Mouse (Mus musculus) heart, adult 18-20 months (tissue): ENCODE measurements around the gene Hoxb3. TPM values are rescaled to one million over a fixed set of nuclear protein-coding genes. Genes with fewer than 3 reads are reported as not detected.
A peak's percentile ranks its signal among the peaks of the same experiment; 100 is the strongest.

ENCODE experiments used
- DNase-seq, 2 experiments: peaks; one replicate each; pipeline ENCODE4 v3.0.0; 2021 to 2022; ENCODE audit warnings: mixed read lengths in 1 of 2
- total RNA-seq, 2 experiments: library from RNA; stranded (reverse); gene quantifications; 2 replicates each; pipeline ENCODE4 v1.2.3; 2021

Hoxb3 gene
- total RNA-seq, 2 experiments from 2014 or later, result 0.12 to 0.57 TPM

DNA sequence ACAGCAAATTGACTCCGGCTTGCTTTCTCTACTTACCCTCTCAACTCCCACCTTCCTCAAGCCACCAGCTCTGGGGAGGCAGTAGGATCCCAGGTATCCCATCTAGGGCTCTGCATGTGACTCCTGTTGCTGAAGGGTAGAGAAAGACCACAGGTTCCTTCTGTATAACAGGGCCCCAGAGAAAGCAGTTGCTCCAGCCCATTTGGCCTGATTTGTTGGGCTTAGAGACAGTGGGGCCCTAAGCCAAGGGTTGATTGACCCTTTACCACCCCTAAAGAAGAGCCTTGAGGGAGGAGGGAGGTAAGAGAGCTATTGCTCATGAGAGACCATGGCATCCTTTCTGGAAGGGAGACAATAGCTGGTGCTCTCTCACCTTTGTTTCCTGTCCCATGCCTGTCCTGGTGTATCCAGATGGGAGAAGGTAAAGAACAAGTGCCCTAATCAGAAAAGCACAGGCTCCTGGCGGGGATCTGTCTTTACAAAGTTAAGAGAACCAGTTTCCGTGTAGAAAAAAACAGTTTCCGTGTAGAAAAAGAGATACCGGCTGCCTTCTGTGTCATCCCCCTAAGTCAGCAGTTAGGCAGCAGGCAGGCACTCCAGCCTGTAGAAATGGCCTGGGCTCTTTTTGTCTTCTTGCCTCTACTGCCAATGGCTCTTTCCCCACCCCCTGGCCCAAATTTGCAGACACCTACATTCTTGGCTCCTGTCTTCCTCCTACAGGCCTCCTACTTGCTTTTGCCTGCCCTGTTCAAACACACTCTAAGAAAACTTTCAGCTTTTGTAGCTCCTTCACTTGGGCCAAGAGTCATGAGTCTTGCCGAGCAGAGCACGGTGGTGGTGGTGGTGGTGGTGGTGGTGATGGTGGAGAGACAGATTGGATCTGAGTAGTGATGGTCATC, 16.1 kb downstream of the Hoxb3 start:
- no peak for DNase-seq

DNA sequence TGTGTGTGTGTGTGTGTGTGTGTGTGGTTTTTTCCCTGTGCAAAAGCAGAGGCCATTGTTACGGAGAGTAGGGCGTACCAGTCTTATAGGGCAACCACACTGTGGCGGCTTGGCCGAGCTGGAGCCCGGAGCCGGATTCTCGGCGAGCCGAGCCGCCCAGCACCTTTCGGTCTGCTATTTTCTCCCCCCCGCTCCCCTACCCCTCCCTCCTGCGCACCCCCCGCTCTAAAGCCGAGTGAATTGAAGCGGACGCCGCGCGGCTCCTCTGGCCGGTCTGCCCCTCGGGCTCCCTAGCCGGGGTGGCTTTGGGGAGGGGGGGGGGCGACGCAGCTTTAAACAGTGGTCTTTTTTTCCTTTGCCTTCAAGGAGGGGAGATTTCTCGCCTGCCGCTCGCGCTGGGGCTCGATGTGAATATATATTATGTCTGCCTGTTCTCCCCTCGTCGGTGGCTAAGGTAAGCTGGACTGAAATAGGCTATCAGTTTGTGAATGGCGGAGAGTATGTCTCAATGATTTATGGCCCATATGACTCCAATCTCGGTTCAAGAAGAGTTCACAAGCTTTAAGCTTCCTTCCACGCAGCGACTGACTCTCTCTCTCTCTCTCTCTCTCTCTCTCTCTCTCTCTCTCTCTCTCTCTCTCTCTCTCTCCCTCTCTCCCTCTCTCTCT, 17.7 kb downstream of the Hoxb3 start:
- no peak for DNase-seq

DNA sequence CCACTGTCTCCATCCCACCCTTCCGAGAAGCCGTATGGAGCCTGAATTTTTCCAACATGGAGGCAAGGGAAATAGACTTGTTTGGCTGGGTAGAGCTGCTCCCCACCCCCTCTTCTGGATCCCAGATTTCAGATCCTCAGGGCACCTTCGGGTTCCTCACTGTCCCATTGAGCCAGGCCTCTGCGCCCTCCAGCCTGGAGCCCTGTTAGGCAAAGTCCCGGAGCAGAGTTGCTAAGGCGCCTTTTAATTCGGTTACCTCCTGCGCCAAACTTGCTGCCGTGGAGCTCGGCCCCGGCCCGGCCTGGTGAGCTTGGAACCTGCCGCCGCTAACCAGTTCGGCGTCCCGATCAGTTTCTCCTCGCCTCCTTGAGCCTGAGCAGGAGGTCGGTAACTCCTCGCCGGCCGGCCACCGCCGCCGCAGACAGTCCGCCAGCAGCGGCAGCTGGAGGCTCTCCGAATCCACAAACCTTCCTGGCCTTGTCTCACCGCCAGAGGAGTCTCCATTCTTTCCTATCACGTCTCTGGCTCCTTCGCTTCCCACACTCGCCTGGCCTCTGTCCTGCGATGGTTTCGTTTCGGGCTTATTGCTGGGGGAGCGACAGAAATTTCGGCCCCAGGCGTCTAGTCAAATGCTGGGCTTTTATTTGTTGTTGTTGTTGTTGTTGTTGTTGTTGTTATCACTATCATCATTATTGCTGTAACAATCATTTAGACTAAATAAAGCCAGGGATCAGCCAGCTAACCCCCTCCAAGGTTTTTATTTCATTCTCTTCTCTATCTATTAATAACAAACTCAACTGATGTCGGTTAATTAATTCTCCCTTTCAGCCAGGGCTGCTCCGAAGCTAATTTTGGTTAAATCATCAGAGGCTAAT, 18.8 kb downstream of the Hoxb3 start:
- DNase-seq, result peak; percentile 53 to 61

DNA sequence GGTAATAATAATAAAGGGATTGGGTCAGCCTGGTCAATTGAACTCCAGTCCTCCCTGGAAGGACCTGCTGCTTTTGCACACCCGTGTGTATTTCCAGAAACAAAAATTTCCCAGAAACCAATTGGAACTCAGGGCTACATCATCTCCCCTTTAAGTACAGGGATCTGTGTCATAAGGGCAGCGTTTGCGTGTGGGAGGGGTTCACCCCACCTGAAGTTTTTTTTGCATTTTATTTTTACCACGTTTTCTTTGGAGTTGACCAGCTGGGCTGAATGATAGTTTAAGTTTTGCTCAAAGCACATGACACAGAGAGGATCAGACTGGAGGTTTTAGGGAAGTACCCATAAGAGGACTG, 19.4 kb downstream of the Hoxb3 start:
- DNase-seq, result no peak

DNA sequence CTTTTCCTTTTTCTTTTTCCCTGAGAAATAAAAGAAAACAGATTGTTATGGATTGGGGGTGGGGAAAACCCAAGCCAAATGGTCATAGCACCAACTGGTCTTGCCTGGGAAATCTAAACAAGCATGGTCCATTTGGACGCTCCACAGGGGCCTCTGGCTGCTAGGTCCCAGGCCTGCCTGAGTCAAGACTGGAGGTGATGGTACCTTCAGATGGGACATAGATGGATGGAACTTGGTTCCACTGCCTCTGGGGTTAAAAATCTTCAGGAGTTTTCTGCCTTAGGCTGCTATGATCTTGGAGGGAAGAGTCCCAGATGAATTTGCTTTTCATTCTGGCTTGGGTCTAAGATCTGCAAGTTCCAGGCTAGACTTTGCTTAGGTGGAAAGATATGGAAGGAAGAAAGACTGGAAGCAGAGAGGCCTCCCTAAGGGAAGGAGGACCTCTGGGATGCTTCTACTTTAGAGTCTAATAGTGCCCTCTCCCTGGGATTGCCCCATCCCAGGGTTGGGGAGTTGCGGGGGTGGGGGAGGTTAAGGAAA, 20.1 kb downstream of the Hoxb3 start:
- DNase-seq, result no peak

DNA sequence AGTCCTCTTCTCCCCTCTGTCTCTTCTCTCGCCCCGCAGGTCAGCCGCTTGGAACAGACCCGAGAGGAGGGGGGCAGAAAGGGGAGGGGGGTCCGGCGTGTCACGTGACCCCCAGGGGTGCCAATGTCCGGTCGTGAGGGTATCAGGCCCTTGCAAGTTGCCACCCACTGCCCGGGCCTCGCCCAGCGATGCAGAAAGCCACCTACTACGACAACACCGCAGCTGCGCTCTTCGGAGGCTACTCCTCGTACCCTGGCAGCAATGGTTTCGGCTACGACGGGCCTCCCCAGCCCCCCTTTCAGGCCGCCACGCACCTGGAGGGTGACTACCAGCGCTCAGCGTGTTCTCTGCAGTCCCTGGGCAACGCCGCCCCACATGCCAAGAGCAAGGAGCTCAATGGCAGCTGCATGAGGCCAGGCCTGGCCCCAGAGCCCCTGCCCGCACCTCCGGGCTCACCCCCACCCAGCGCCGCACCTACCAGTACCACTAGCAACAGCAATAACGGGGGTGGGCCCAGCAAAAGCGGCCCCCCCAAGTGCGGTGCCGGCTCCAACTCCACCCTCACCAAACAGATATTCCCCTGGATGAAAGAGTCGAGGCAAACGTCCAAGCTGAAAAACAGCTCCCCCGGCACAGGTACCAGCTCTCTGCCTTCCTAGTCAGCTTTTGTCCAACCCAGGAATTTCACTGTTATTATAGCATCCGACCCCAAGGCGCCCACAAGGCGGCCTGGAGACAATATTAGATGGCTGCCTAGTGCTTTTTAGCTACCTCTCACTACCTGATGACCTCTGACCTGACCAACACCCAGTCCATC, 21.1 kb downstream of the Hoxb3 start:
- DNase-seq, result no peak

DNA sequence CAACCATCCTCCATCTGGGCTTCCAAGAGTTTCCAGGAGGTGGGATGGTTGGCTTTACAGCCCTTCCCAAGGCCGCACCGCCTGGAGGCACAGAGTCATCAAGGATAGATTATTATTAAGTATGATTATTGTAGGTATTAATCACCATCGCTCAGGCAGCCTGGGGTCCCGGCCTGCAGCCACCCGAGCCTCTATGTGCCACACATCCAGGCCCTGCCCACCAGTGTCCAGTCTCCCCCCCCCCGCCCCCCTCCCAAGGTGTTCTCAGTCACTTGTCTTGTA, 21.7 kb downstream of the Hoxb3 start:
- DNase-seq, result no peak

DNA sequence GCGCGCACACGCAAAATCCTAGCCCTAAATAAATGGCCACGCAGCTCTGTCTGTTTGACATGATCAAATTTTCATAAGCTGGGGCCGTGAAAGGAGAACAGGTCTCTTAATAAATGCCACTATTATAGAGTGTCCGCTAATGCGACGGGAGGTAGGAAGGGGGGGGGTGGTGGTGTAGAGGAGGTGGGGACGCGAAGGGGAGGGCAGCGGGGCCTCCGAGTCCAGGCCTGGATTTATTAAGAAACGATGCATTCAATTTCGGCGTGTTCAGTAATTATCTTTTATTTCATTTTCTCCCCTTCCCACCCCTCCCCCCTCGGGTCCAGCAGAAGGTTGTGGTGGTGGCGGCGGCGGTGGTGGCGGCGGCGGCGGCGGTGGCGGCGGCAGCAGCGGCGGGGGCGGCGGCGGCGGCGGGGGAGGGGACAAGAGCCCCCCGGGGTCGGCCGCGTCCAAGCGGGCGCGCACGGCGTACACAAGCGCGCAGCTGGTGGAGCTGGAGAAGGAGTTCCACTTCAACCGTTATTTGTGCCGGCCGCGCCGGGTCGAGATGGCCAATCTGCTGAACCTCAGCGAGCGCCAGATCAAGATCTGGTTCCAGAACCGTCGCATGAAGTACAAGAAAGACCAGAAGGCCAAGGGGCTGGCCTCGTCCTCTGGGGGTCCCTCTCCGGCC, 22.2 kb downstream of the Hoxb3 start:
- DNase-seq, result no peak

DNA sequence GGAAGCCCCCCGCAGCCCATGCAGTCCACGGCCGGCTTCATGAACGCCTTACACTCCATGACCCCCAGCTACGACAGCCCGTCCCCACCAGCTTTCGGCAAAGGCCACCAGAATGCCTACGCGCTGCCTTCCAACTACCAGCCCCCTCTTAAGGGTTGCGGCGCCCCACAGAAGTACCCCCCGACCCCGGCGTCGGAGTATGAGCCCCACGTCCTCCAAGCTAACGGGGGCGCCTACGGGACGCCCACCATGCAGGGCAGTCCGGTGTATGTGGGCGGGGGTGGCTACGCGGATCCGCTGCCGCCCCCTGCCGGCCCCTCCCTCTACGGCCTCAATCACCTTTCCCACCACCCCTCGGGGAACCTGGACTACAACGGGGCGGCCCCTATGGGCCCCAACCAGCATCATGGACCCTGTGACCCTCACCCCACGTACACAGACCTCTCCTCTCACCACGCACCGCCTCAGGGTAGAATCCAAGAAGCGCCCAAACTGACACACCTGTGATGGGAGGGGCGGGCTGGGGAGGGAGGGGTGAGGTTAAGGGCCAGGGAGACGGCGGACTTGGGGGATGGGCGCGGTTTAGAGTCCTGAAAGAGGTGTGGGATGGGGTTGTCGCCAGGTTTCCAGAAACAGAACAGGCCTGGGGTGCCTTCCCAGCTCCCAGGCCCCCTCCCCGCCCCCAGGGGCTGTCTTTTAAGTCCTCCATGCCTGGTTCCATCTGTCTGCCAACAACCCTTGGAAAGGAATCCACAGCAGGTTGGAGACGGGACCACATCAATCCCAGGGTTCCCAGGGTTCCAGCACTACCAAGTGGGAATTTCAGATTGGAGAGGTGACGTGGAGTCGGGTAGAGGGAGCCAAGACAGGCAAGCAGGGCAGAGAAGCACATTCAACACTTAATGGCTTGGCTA, 23.0 kb downstream of the Hoxb3 start:
- no peak for DNase-seq

DNA sequence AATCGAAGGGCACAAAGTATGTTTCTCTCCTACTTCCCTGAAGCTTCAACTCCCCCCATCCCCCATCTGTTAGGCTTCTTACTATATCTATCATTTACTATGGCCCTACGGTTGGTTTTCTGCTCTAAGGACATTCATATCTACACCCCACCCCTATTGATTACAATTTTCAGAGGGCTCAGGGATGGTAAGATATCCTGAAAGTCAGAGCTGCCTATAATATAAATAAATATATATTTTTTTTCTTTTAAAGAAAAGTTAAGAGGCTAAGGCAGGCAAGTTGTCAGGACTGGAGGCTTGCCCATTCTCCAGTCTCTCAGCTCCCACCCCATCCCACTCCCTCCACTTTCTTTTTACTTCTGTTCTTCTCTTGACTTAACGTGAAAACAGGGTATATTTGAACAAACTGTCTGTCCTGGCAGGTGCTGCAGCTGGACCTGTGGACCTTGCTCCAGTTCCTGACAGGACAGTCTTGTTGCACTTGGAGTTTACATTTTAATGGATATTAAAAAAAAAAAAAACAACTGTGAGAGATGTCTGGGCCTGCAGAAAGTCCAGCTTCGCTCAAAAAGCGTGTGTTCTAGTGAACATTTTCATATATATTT, 23.9 kb downstream of the Hoxb3 start:
- no peak for DNase-seq

DNA sequence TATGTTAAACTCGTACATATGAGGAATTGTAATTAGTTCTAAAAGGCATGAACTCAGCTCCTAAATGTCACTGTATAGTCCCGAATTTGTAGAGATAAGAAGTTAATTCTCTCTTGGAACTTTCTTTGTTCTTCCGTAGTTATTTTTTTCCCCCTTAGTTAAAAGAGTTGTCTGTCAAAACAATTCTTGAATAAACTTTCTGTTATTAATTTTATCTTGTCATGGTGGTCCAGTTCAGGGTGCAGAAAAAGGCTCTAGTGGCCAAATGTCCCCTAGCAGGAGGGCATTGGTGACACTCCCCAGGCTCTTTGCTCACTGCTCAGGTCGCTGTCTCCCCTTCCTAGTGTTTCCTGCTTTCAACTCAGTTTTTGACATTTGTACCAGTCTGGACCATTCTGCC, 24.6 kb downstream of the Hoxb3 start:
- DNase-seq, result no peak

DNA sequence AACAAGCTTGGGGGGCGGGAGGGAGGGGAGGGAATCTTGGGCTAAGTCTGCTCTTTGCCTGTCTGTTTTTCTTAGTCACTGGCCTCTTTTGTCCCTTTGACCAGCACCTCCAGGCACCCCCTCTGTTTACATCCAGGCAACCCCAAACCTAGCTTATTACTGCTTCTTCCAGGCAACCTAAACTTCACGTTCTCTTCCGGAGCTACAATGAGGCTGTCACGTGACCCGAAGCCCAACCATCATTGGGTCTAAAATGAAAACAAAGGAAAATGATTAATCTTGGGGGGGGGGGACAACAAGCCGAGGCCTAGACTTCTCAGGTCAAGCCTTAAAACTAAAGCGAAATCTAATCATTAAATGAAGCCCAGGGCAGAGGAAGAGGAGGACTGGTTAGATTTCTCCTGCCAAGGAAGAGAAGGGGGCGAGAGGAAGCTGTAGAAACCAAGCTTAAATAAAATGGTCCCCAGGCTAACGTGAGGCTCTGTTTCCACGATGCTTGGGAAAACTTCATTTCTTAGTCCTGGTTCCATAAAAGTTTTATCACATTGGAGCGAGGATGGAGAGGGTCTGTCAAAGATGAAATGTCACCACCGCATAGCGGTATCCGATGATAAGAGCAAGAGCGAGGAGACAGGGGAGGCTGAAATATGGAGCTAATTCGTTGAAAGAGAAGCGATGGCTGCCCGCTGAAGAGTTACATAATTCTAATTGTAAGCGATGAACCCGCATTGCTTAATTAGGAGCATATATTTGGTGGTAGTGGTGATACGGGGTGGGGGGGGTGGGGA, 25.2 kb downstream of the Hoxb3 start:
- DNase-seq, result no peak

DNA sequence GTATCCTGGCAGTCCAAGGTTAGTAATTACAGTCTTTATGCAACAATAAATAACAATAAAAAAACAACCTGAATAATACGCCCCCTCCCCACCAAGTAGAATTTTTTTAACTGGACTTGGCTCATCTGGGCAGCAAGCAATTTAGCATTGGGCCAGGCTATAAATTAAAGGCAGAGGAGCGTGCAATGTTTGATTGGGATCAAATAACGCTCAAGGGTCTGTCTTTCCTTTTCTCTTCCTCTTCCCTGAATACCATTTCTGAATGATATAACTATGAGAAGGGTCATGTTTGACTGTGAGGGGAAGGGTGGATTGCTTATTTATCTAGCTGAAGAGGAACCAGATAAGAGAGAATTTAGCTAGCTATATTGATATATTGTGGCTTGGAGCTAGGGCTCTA, 25.9 kb downstream of the Hoxb3 start:
- no peak for DNase-seq

DNA sequence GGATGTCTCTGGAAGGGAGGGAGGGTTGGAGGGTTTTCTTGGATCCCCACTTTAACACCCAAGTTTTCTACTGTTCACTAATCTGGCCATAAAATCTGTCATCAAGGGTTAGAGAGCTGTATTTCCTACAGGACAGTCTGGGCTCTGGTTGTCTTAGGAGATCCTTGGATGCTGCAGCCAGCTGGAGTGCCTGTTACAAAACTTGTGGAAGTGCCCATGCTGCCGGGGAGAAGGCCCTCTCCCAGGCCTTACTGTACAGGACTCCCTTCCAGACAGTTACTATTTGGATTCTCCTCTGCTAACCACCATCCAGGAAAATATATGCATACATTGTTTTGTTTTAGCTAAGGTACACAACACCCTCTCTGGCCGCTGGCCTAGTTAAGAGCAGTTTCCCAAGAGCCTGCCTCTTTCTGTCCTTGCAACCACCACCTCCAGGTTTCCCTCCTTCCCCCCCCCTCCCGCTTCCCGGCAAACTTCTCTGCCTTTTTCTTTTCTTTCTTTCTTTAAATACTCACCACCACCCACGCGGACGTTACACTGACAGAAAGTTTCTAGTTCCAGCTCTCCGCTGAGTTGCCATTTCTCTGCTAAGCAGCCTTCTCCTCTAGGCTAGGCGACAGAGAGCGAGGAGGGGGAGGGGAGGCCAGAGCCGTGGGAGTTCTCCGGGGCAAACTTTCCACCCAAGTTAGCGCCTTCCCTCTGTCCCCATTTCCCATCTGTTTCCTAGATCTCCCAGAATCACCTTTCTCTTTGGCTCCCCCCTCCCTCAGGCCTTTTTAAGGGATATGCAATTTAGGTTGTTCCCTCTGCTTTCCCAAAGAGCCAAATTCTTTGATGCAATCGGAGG, 26.6 kb downstream of the Hoxb3 start:
- DNase-seq, result no peak

DNA sequence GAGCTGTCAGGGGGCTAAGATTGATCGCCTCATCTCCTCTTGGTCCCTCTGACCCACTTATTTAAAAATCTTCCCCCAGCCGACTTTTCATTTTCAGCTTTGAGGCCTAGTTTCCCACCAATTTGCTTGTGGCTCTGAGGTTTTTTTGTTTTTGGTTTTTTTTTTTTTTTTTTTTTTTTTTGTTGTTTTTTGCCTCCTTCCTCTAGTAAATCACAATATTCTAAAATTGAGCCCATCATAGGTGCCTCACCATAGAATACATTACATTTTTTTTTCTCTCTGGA, 27.2 kb downstream of the Hoxb3 start, which contains the start of gene Hoxb2:
TSS of gene Hoxb2 (plus strand) at position 185 of the 284 bp plus-strand sequence.
- peak in 1 of 2 experiments; percentile 0 for DNase-seq

DNA sequence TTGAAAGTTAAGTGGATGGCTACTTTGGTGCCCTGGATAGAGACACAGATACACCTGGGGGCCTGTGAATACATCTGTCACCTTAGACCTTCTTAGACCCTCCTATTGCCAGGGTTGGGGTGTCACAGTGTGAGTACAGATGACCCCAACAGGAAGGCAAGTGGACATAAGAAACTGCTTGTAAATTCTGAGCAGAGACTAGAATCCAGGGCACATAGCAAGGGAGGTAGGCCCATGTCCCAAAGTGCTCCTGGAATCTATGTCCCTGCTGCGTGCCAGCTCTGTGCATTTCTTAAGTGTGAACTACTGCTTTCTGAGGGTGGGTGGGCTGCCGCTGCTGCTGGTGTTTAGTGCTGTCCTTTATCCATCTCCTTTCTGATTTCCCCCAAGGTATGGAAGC, 27.7 kb downstream of the Hoxb3 start:
- DNase-seq, result no peak

DNA sequence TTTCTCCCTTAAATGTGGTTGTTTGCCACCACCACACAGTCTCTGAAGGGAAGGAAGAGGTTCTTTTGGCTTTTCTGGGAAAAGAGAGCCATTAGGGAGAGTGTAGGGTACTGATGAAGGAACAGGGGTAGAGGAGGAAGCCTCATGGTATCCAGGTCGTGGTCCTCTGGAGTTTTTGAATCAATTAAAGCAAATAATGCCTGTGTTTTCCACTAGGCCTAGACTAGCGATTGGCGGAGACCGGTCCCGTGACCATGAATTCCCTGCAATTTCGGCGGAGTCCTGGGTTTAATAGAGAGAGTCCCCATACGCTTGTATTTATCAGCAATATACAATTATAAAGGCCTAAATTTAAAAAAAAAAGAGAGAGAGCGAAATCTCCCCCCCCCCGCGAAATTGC, 28.2 kb downstream of the Hoxb3 start:
- DNase-seq, result no peak

DNA sequence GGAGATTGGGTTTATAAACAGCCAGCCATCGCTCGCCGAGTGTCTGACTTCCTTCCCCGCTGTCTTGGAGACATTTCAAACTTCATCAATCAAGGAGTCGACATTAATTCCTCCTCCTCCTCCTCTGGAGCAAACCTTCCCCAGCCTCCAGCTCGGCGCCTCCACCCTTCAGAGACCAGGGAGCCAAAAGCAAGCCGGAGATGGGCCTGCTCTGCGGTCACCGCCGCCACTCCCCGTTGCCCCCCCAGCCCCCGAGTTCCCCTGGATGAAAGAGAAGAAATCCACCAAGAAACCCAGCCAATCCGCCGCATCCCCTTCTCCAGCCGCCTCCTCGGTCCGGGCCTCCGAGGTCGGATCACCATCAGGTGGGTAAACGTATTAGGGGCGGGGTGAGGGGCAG, 28.7 kb downstream of the Hoxb3 start:
- no peak for DNase-seq
